Mouse (Mus musculus) heart, adult 2 months (tissue): ENCODE measurements around the gene Inka2. TPM values are rescaled to one million over a fixed set of nuclear protein-coding genes. Genes with fewer than 3 reads are reported as not detected.
"Not testable (repeated sequence)": the region's sequence is repeated elsewhere in the genome, so short reads cannot be mapped to it uniquely, and the experiment has no call there.

Experiments
- DNase-seq, 2 experiments: peaks; one replicate each; pipeline ENCODE4 v3.0.0; 2021
- H3K27ac ChIP-seq: fragments of 200-600 bp; 2 replicates; pipeline ENCODE4 v1.8.1; 2022
- H3K27me3 ChIP-seq: fragments of 200-500 bp; 2 replicates; pipeline ENCODE4 v1.6.1; 2012; ENCODE audit warnings: mild to moderate bottlenecking, low read length, inconsistent platforms, mixed read lengths; ENCODE audit not compliant: control insufficient read depth, insufficient read depth
- H3K36me3 ChIP-seq: fragments of 200-500 bp; 2 replicates; pipeline ENCODE4 v1.6.1; 2012; ENCODE audit warnings: low read length, inconsistent platforms; ENCODE audit not compliant: control insufficient read depth, insufficient read depth
- H3K4me1 ChIP-seq: fragments of 200-500 bp; 2 replicates; pipeline ENCODE4 v1.6.1; 2011; ENCODE audit warnings: low read length; ENCODE audit not compliant: control insufficient read depth, insufficient read depth
- H3K4me3 ChIP-seq: fragments of 200-600 bp; 2 replicates; pipeline ENCODE4 v1.8.1; 2022
- H3K79me2 ChIP-seq: fragments of 200-500 bp; replicated peaks from 2 replicates; pipeline ENCODE4 v1.6.1; 2012; ENCODE audit warnings: mild to moderate bottlenecking, inconsistent platforms, low read length, moderate library complexity, mixed read lengths; ENCODE audit not compliant: control insufficient read depth, insufficient read depth
- H3K9ac ChIP-seq: fragments of 200-500 bp; 2 replicates; pipeline ENCODE4 v1.6.1; 2012; ENCODE audit warnings: low read depth, mild to moderate bottlenecking, control low read depth, inconsistent platforms, low read length, mixed read lengths
- CTCF ChIP-seq: fragments of 200-600 bp; IDR thresholded peaks from 2 replicates; pipeline ENCODE4 v1.8.1; 2022; ENCODE audit warnings: antibody characterized with exemption, mild to moderate bottlenecking, moderate library complexity
- EP300 ChIP-seq: fragments of 200-500 bp; IDR thresholded peaks from 2 replicates; pipeline ENCODE4 v1.6.1; 2011; ENCODE audit warnings: low read depth, low read length, control low read depth; ENCODE audit not compliant: insufficient read depth
- POLR2A ChIP-seq: fragments of 200-500 bp; IDR thresholded peaks from 2 replicates; pipeline ENCODE4 v1.6.1; 2011; ENCODE audit warnings: mild to moderate bottlenecking, low read depth, low read length, control low read depth; ENCODE audit not compliant: insufficient read depth
- WGBS: fragments of 180-500 bp; shearing (Covaris S2); methylation state at CpG from one replicate; pipeline ENCODE4 v1.1.7; 2018; 5-methylcytosine and 5-hydroxymethylcytosine counted together
- intact Hi-C: fragments of 180-260 bp; cut with DNase I; formaldehyde crosslinking; loops from one replicate; pipeline ENCODE4 v1.15.1; 2025
- polyA plus RNA-seq: library from polyadenylated mRNA; depleted of rRNA; stranded (reverse); fragments of >200 nt; gene quantifications from 2 replicates; pipeline ENCODE4 v1.2.3, GENCODE M21; 2012
- total RNA-seq, 2 experiments: library from RNA; stranded (reverse); gene quantifications; 2 replicates each; pipeline ENCODE4 v1.2.3; 2021

The Inka2 gene
- total and polyA plus RNA-seq, 3 experiments = 11.5 to 16.2 (median 16.1) TPM

- peaks cover 23% of the 10 kb centered on the region for H3K4me1 ChIP-seq
- peak overlapping the region; percentile 89 for H3K27ac ChIP-seq
- 32% methylated on average over 20 of the region's 20 CpGs for WGBS
- TF ChIP-seq EP300 = no peak
- peak; percentile 65; the same call in 1 of the 2 replicates for TF ChIP-seq POLR2A
- H3K27me3 ChIP-seq = no peaks in the 10 kb centered on the region
- intact Hi-C loops = no loop called here
- H3K9ac ChIP-seq = peak overlapping the region; percentile 41
- peak; percentile 61 to 66 for DNase-seq
- H3K79me2 ChIP-seq = no peaks in the 10 kb centered on the region
- H3K4me3 ChIP-seq = peak overlapping the region; percentile 17
- no peaks in the 10 kb centered on the region; the same call in 1 of the 2 replicates for H3K36me3 ChIP-seq
Observed at GRCm38 (mm10) chr3:105695476-105696386, 8.7 kb upstream of the Inka2 start.

GRCm38 (mm10) chr3:105696387-105697147 is 7.8 kb upstream of the Inka2 start:
- WGBS = 35% methylated on average over 17 of the region's 17 CpGs
- peak; percentile 36 to 46 for DNase-seq

DNA sequence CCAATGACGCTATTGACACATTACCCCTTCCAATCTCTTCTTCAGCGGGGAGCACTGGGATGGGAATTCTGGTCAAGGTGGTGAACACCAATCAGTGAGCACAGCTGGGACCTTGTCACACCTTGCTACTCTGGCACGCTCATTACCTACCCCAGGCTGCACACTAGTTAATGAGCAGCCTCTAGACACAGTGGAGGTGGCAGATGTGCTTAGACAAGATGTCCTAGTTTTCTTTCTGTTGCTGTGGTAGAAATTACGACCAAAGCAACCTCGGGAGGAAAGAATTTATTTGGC is 7.3 kb upstream of the Inka2 start:
- intact Hi-C loops = no loop called here
- DNase-seq = no peak
- TF ChIP-seq POLR2A (no peak), CTCF (no peak), EP300 (no peak)
- Histone ChIP-seq H3K79me2 (no peaks in the 10 kb centered on the region), H3K4me1 (peaks cover 28% of the 10 kb centered on the region), H3K36me3 (no peaks in the 10 kb centered on the region; the same call in 1 of the 2 replicates), H3K4me3 (no peak overlapping the region), H3K27me3 (no peaks in the 10 kb centered on the region), H3K27ac (peak overlapping the region; percentile 89), H3K9ac (no peak overlapping the region)
- WGBS = 72% methylated on average over 5 of the region's 5 CpGs

More at GRCm38 (mm10) chr3:105696387-105697147, 7.8 kb upstream of the Inka2 start:
- no peaks in the 10 kb centered on the region; the same call in 1 of the 2 replicates for H3K36me3 ChIP-seq
- peak overlapping the region; percentile 89 for H3K27ac ChIP-seq
- peaks cover 24% of the 10 kb centered on the region for H3K4me1 ChIP-seq
- TF ChIP-seq POLR2A = no peak
- 0 out of 2 replicates have a peak, but pooled peaks have one; percentile 26 for TF ChIP-seq EP300
- intact Hi-C loops = no loop called here
- no peaks in the 10 kb centered on the region for H3K79me2 ChIP-seq
- H3K4me3 ChIP-seq = no peak overlapping the region; the same call in 1 of the 2 replicates
- H3K9ac ChIP-seq = peak overlapping the region; percentile 41
- no peaks in the 10 kb centered on the region for H3K27me3 ChIP-seq

GRCm38 (mm10) chr3:105698311-105698710 is 6.1 kb upstream of the Inka2 start:
- H3K36me3 ChIP-seq = no peaks in the 10 kb centered on the region; the same call in 1 of the 2 replicates
- no peak overlapping the region for H3K9ac ChIP-seq
- WGBS = 56% methylated on average over 1 of the region's 1 CpGs
- H3K4me3 ChIP-seq = no peak overlapping the region
- no peaks in the 10 kb centered on the region for H3K27me3 ChIP-seq
- H3K4me1 ChIP-seq = peaks cover 29% of the 10 kb centered on the region
- intact Hi-C loops = no loop called here
- no peak overlapping the region for H3K27ac ChIP-seq
- TF ChIP-seq EP300 (no peak), CTCF (no peak), POLR2A (no peak)
- H3K79me2 ChIP-seq = no peaks in the 10 kb centered on the region
- DNase-seq = peak in 1 of 2 experiments; percentile 17

GRCm38 (mm10) chr3:105699241-105699933 is 5.0 kb upstream of the Inka2 start:
- no peak overlapping the region for H3K4me3 ChIP-seq
- no peaks in the 10 kb centered on the region for H3K79me2 ChIP-seq
- peaks cover 25% of the 10 kb centered on the region for H3K4me1 ChIP-seq
- H3K36me3 ChIP-seq = no peaks in the 10 kb centered on the region; the same call in 1 of the 2 replicates
- peak; percentile 34 to 66 for DNase-seq
- no peak overlapping the region for H3K9ac ChIP-seq
- intact Hi-C loops = no loop called here
- WGBS = 57% methylated on average over 3 of the region's 3 CpGs
- TF ChIP-seq CTCF (no peak), EP300 (no peak), POLR2A (no peak)
- peak overlapping the region; percentile 96 for H3K27ac ChIP-seq
- no peaks in the 10 kb centered on the region for H3K27me3 ChIP-seq

GRCm38 (mm10) chr3:105700786-105701185 is 3.6 kb upstream of the Inka2 start:
- H3K4me3 ChIP-seq = peak overlapping the region; percentile 19; the same call in 1 of the 2 replicates
- H3K27me3 ChIP-seq, intact Hi-C loops, H3K79me2 ChIP-seq, H3K36me3 ChIP-seq: not testable (repeated sequence)
- WGBS = 32% methylated on average over 1 of the region's 1 CpGs
- peak overlapping the region; percentile 53 for H3K9ac ChIP-seq
- H3K4me1 ChIP-seq = peaks cover 22% of the 10 kb centered on the region
- DNase-seq = peak in 1 of 2 experiments; percentile 23
- H3K27ac ChIP-seq = peak overlapping the region; percentile 96
